Comparison of ENCODE assay signal across 8 mouse cellular contexts in the genomic region with DNA sequence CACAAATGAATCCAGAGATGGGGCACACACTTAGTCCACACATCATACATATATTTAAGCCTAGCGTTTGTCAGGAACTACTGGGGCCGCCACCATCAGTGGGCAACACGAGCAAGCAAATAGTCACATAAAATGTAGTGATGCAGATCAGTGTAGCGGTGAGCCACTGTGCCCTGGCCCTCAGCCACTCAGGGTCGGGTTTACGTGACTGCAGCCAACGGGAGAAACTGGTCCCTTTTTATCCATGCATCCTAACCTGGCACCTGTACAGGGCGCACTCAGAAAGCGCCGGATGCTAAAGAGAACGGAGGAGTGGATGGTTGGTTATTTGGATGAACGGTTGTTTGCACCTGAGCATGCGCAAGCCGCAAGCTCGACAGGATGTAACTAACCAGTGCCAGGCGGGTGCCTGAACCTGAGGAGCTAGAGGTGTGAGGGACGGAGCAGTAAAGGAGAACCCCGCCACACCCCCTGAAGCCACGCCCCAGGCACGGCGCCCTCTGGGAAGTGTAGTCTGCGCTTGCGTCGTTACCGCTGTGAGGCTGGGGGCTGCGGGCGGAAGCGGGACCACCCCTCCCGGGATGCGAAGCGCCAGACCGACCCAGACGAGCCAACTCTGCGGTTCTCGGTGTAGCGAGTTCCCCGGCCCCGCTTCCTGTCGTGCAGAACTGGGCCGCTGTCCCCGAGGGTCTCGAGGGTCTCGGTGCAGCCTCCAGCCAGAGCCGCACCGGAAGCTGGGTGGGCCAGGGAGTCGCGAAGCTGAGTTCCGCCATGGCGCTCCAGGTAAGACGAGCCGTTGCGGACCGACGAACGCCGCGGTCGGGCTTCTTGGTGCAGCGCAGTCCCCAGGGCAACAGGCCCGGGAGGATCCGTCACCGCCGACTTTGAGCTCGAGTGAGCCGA. TPM values are rescaled to one million over a fixed set of nuclear protein-coding genes. Genes with fewer than 3 reads are reported as not detected.
DNase-seq lines count a peak whose midpoint lies in the region; ATAC-seq and TF ChIP-seq lines count a peak whose summit lies in the region.

A gene (plus strand): TSS at position 482 of the 903 bp plus-strand sequence.

- no peaks in the 10 kb centered on the region for H3K27me3 ChIP-seq in cerebellum, adult 2 months (ENCODE audit: control insufficient read depth, insufficient read depth, low read length)
- no peaks in the 10 kb centered on the region for H3K27me3 ChIP-seq in forebrain, postnatal 0 days (ENCODE audit: insufficient read depth, low read length)
- H3K27me3 ChIP-seq in neural tube, embryonic 15.5 days (replicated peaks) = no peaks in the 10 kb centered on the region; the same call in 1 of the 2 replicates

- H3K27ac ChIP-seq in cerebellum, adult 2 months (ENCODE audit: insufficient read depth, low read length) = peak within 1 kb of the TSS; percentile 68
- H3K27ac ChIP-seq in forebrain, postnatal 0 days (ENCODE audit: low read depth, low read length) = peak within 1 kb of the TSS; percentile 87
- peak within 1 kb of the TSS; percentile 87 for H3K27ac ChIP-seq in neural tube, embryonic 15.5 days (replicated peaks)

- peak within 1 kb of the TSS; percentile 82 for H3K9ac ChIP-seq in forebrain, postnatal 0 days
- peak within 1 kb of the TSS; percentile 85 for H3K9ac ChIP-seq in neural tube, embryonic 15.5 days (replicated peaks)

- no peaks in the 10 kb centered on the region for H3K9me3 ChIP-seq in forebrain, postnatal 0 days (ENCODE audit: low read length)
- no peaks in the 10 kb centered on the region for H3K9me3 ChIP-seq in neural tube, embryonic 15.5 days (replicated peaks)

- H3K4me1 ChIP-seq in cerebellum, adult 2 months (ENCODE audit: control insufficient read depth, insufficient read depth, low read length) = peaks cover 14% of the 10 kb centered on the region; the same call in 1 of the 2 replicates
- H3K4me1 ChIP-seq in forebrain, postnatal 0 days (ENCODE audit: insufficient read depth) = peaks cover 15% of the 10 kb centered on the region
- H3K4me1 ChIP-seq in neural tube, embryonic 15.5 days = peaks cover 40% of the 10 kb centered on the region

- under 1% methylated on average over 65 of the region's 65 CpGs for WGBS in cerebellum, adult 2 months
- 1% methylated on average over 63 of the region's 65 CpGs for WGBS in forebrain, postnatal 0 days
- WGBS in neural tube, embryonic 15.5 days = 1% methylated on average over 65 of the region's 65 CpGs

- intact Hi-C loops in heart, postnatal 36 days (cut with DNase I) = loop anchor here (1.0 to 2.0 kb wide), 2 partner anchors 109 to 217 kb away; no protein-coding TSS in a partner anchor

- ATAC-seq in forebrain, postnatal 0 days = peak; percentile 98
- ATAC-seq in neural tube, embryonic 15.5 days (ENCODE audit: low FRiP score) = peak; percentile 99

- peak within 1 kb of the TSS; percentile 75 for H3K4me2 ChIP-seq in forebrain, postnatal 0 days (ENCODE audit: low read depth)
- peak within 1 kb of the TSS; percentile 65 for H3K4me2 ChIP-seq in neural tube, embryonic 15.5 days

- H3K36me3 ChIP-seq in forebrain, postnatal 0 days (ENCODE audit: insufficient read depth) = no peaks in the 10 kb centered on the region
- H3K36me3 ChIP-seq in neural tube, embryonic 15.5 days = no peaks in the 10 kb centered on the region

- TF ChIP-seq POLR2A in cerebellum, adult 2 months (IDR thresholded peaks at IDR 0.05; ENCODE audit: borderline replicate concordance, insufficient read depth, low read length) = peak; percentile 88

- H3K4me3 ChIP-seq in cerebellum, adult 2 months (replicated peaks; ENCODE audit: insufficient read depth, low read depth, low read length) = peak within 1 kb of the TSS; percentile 69
- peak within 1 kb of the TSS; percentile 75 for H3K4me3 ChIP-seq in forebrain, postnatal 0 days (ENCODE audit: low read depth, low read length)
- H3K4me3 ChIP-seq in neural tube, embryonic 15.5 days (replicated peaks) = peak within 1 kb of the TSS; percentile 80

- TF ChIP-seq CTCF in cerebellum, adult 2 months (IDR thresholded peaks at IDR 0.05; ENCODE audit: borderline replicate concordance, insufficient read depth, low read depth, low read length) = no peak
- 0 out of 2 replicates have a peak, but pooled peaks have one; percentile 10 for TF ChIP-seq CTCF in forebrain, postnatal 0 days (IDR thresholded peaks at IDR 0.05; ENCODE audit: low read depth)

- peak; percentile 72 for DNase-seq in MN1 (ENCODE audit: low spot score)
- peak; percentile 95 to 97 for DNase-seq in cerebellum, adult 2 months
- DNase-seq in forebrain, postnatal 0 days = peak; percentile 94
- DNase-seq in heart, postnatal 36 days = peak; percentile 80 to 81
- peak; percentile 80 to 83 for DNase-seq in layer of hippocampus, adult 18-20 months (ENCODE audit: low spot score in 2 of 2)
- peak; percentile 89 to 90 for DNase-seq in lung, adult 18-20 months
- peak; percentile 94 for DNase-seq in testis, postnatal 14 days (ENCODE audit: low spot score)

RNA-seq across cellular contexts. Expression of the gene that starts here (rescaled TPM):
- polyA plus RNA-seq in cerebellum, adult 2 months (2012; rRNA removed) = 50.6 and 55.3 TPM in 2 replicates
- 35.9 and 49.9 TPM in 2 replicates for total RNA-seq in forebrain, postnatal 0 days (2014; rRNA removed)
- polyA plus RNA-seq in forebrain, postnatal 0 days (2015; fragmentation: Nextera tagmentation; extraction: Ambion mirVana) = 14.2 and 20.4 TPM in 2 replicates
- total RNA-seq in heart, postnatal 36 days (2021) = 10 to 100 TPM; 17.7 to 21.5 TPM
- 10 to 100 TPM; 35.9 to 41.6 TPM for total RNA-seq in layer of hippocampus, adult 18-20 months (2021)
- polyA plus RNA-seq in neural tube, embryonic 15.5 days (2015; fragmentation: Nextera tagmentation; extraction: Ambion mirVana) = 23.5 and 25.0 TPM in 2 replicates

Comparison
In these comparisons a context has a peak if more than half of its experiments do, and no peak if none do; other contexts are left out.
1. Peak in every context shown above with its lines: DNase-seq, ATAC-seq, H3K4me3 ChIP-seq and H3K27ac ChIP-seq.